Mouse (Mus musculus) heart, embryonic 11.5 days (tissue): ENCODE results near the gene Scnm1. TPM values are rescaled to one million over a fixed set of nuclear protein-coding genes. Genes with fewer than 3 reads are reported as not detected.
"Not testable (repeated sequence)": the region's sequence is repeated elsewhere in the genome, so short reads cannot be mapped to it uniquely, and the experiment has no call there.

Experiments used
- ATAC-seq: fragments of 200-750 bp; cut with Nextera tagmentation; replicated peaks from 2 replicates; pipeline ENCODE4 v1.8.0; 2017; ENCODE audit warnings: moderate library complexity; ENCODE audit not compliant: insufficient number of reproducible peaks, low FRiP score, low TSS enrichment
- H3K27ac ChIP-seq: fragments of 300-500 bp; sonication (generic); 2 replicates; pipeline ENCODE4 v1.5.1; 2014; ENCODE audit warnings: mild to moderate bottlenecking, low read depth, low read length
- H3K27me3 ChIP-seq: fragments of 300-500 bp; sonication (generic); 2 replicates; pipeline ENCODE4 v1.6.1; 2014; ENCODE audit warnings: mild to moderate bottlenecking, low read length, mixed read lengths; ENCODE audit not compliant: control insufficient read depth, insufficient read depth
- H3K36me3 ChIP-seq: fragments of 300-500 bp; sonication (generic); 2 replicates; pipeline ENCODE4 v1.6.1; 2014; ENCODE audit warnings: mild to moderate bottlenecking, low read length, moderate library complexity, mixed read lengths; ENCODE audit not compliant: control insufficient read depth, insufficient read depth
- H3K4me1 ChIP-seq: fragments of 300-500 bp; sonication (generic); 2 replicates; pipeline ENCODE4 v1.6.1; 2014; ENCODE audit warnings: low read length; ENCODE audit not compliant: control insufficient read depth, insufficient read depth
- H3K4me2 ChIP-seq: fragments of 300-500 bp; sonication (generic); 2 replicates; pipeline ENCODE4 v1.6.1; 2014; ENCODE audit warnings: mild to moderate bottlenecking, moderate library complexity
- H3K4me3 ChIP-seq: fragments of 300-500 bp; sonication (generic); 2 replicates; pipeline ENCODE4 v1.5.1; 2014; ENCODE audit warnings: low read depth, low read length
- H3K9ac ChIP-seq: fragments of 300-500 bp; sonication (generic); 2 replicates; pipeline ENCODE4 v1.6.1; 2014; ENCODE audit warnings: mild to moderate bottlenecking, low read depth, low read length, moderate library complexity
- H3K9me3 ChIP-seq: fragments of 300-500 bp; sonication (generic); replicated peaks from 2 replicates; pipeline ENCODE4 v1.6.1; 2016; ENCODE audit warnings: low read length; ENCODE audit not compliant: control insufficient read depth
- WGBS: fragments of 180-500 bp; shearing (Covaris S2); extraction: QIAGEN DNeasy Blood & Tissue Kit; methylation state at CpG from one replicate; pipeline ENCODE4 v1.1.7; 2014; ENCODE audit not compliant: insufficient replicate concordance; 5-methylcytosine and 5-hydroxymethylcytosine counted together
- polyA plus RNA-seq: library from polyadenylated mRNA; unstranded; fragments of >200 nt; fragmentation: Nextera tagmentation; extraction: Ambion mirVana; gene quantifications from 2 replicates; pipeline ENCODE4 v1.2.1, GENCODE M21; 2014

Gene Scnm1
- polyA plus RNA-seq, 1 experiment from 2014 or later, result 57.7 TPM

GRCm38 (mm10) chr3:95107898-95108297 is 25.9 kb downstream of the Scnm1 start:
- no peak overlapping the region for H3K27ac ChIP-seq
- no peak for ATAC-seq
- 0 out of 2 replicates have a peak, but pooled peaks cover 2% of the 10 kb centered on the region for H3K36me3 ChIP-seq
- no peaks in the 10 kb centered on the region for H3K9me3 ChIP-seq
- H3K9ac ChIP-seq, result no peak overlapping the region
- no peak overlapping the region for H3K4me3 ChIP-seq
- H3K27me3 ChIP-seq, result no peaks in the 10 kb centered on the region
- H3K4me2 ChIP-seq, result no peak overlapping the region
- peaks cover 16% of the 10 kb centered on the region for H3K4me1 ChIP-seq
- WGBS, result 57% methylated on average over 2 of the region's 2 CpGs

- peak overlapping the region; percentile 48; the same call in 1 of the 2 replicates for H3K9ac ChIP-seq
- peak overlapping the region; percentile 66 for H3K4me2 ChIP-seq
Observed at GRCm38 (mm10) chr3:95107308-95107707, 26.5 kb downstream of the Scnm1 start.

GRCm38 (mm10) chr3:95106338-95107117 is 27.3 kb downstream of the Scnm1 start, which contains the start of gene Pip5k1a:
Pip5k1a (minus strand) TSS chr3:95106930.
- H3K4me2 ChIP-seq, result peak within 1 kb of the TSS; percentile 81

More at GRCm38 (mm10) chr3:95107308-95107707, 26.5 kb downstream of the Scnm1 start:
- H3K27ac ChIP-seq, H3K9me3 ChIP-seq, H3K36me3 ChIP-seq, ATAC-seq, H3K27me3 ChIP-seq: not testable (repeated sequence)
- peaks cover 15% of the 10 kb centered on the region for H3K4me1 ChIP-seq
- peak overlapping the region; percentile 75 for H3K4me3 ChIP-seq

GRCm38 (mm10) chr3:95105586-95106337 is 28.0 kb downstream of the Scnm1 start:
- WGBS, result under 1% methylated on average over 16 of the region's 16 CpGs

More at GRCm38 (mm10) chr3:95106338-95107117, 27.3 kb downstream of the Scnm1 start, which contains the start of gene Pip5k1a:
- Histone ChIP-seq H3K9me3 (no peaks in the 10 kb centered on the region), H3K9ac (peak within 1 kb of the TSS; percentile 66), H3K27ac (peak within 1 kb of the TSS; percentile 54), H3K4me1 (peaks cover 11% of the 10 kb centered on the region; the same call in 1 of the 2 replicates), H3K27me3 (no peaks in the 10 kb centered on the region), H3K4me3 (peak within 1 kb of the TSS; percentile 75), H3K36me3 (0 out of 2 replicates have a peak, but pooled peaks cover 2% of the 10 kb centered on the region)
- WGBS, result under 1% methylated on average over 51 of the region's 51 CpGs
- ATAC-seq, result peak; percentile 88

GRCm38 (mm10) chr3:95105121-95105520 is 28.7 kb downstream of the Scnm1 start:
- peak overlapping the region; percentile 63 for H3K9ac ChIP-seq
- ATAC-seq, result no peak

More at GRCm38 (mm10) chr3:95105586-95106337, 28.0 kb downstream of the Scnm1 start:
- Histone ChIP-seq H3K27me3 (no peaks in the 10 kb centered on the region), H3K4me2 (peak overlapping the region; percentile 81), H3K4me1 (peaks cover 11% of the 10 kb centered on the region; the same call in 1 of the 2 replicates), H3K4me3 (peak overlapping the region; percentile 75), H3K9ac (peak overlapping the region; percentile 66), H3K36me3 (0 out of 2 replicates have a peak, but pooled peaks cover 2% of the 10 kb centered on the region), H3K27ac (peak overlapping the region; percentile 54), H3K9me3 (no peaks in the 10 kb centered on the region)
- no peak for ATAC-seq

GRCm38 (mm10) chr3:95100854-95101253 is 33.0 kb downstream of the Scnm1 start:
- Histone ChIP-seq H3K36me3 (0 out of 2 replicates have a peak, but pooled peaks cover 7% of the 10 kb centered on the region), H3K4me1 (peaks cover 9% of the 10 kb centered on the region; the same call in 1 of the 2 replicates), H3K9me3 (no peaks in the 10 kb centered on the region), H3K27me3 (no peaks in the 10 kb centered on the region), H3K27ac (no peak overlapping the region), H3K4me2 (no peak overlapping the region), H3K9ac (no peak overlapping the region), H3K4me3 (no peak overlapping the region)
- ATAC-seq, result no peak
- 28% methylated on average over 2 of the region's 2 CpGs for WGBS

More at GRCm38 (mm10) chr3:95105121-95105520, 28.7 kb downstream of the Scnm1 start:
- H3K36me3 ChIP-seq, result 0 out of 2 replicates have a peak, but pooled peaks cover 2% of the 10 kb centered on the region
- no peaks in the 10 kb centered on the region for H3K27me3 ChIP-seq
- 38% methylated on average over 4 of the region's 4 CpGs for WGBS
- peak overlapping the region; percentile 81 for H3K4me2 ChIP-seq
- no peaks in the 10 kb centered on the region for H3K9me3 ChIP-seq
- peaks cover 9% of the 10 kb centered on the region; the same call in 1 of the 2 replicates for H3K4me1 ChIP-seq
- peak overlapping the region; percentile 36; the same call in 1 of the 2 replicates for H3K27ac ChIP-seq
- peak overlapping the region; percentile 75 for H3K4me3 ChIP-seq

GRCm38 (mm10) chr3:95088071-95088470 is 45.7 kb downstream of the Scnm1 start:
- Histone ChIP-seq H3K36me3 (no peaks in the 10 kb centered on the region), H3K27me3 (no peaks in the 10 kb centered on the region), H3K4me3 (no peak overlapping the region), H3K27ac (no peak overlapping the region), H3K9me3 (no peaks in the 10 kb centered on the region), H3K9ac (no peak overlapping the region), H3K4me2 (no peak overlapping the region), H3K4me1 (no peaks in the 10 kb centered on the region)
- 94% methylated on average over 1 of the region's 1 CpGs for WGBS
- ATAC-seq, result no peak
